Mouse (Mus musculus) cerebellum, adult 9-11 months (tissue): ENCODE measurements at regions not wholly inside any gene's neighbourhood (a gene's known extent, or its start where the extent isn't known, plus 50 kb on each side); places are given as distances from the start of the nearest gene placed in this dataset.

Experiments
- DNase-seq: peaks from one replicate; pipeline ENCODE4 v3.0.0; 2022

DNA sequence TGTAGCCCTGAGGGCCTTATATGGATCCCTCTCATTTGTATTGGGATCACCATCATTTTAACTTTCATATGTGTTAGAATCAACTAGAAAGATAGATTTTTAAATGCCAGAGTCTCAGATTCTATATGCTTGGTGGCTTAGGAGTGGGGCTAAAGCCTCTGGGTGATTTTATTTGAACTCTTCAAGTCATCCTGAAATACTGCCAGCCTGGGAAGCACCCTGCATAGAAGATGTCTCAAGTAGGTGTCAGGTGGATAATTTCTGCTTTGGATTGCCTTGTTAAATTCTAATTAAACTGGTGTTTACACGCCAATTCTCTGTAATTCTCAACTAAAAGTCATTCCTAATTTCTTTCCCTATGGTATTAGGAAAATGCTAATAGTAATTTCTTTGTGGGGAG lies 4154.0 kb downstream of the 9330182O14Rik start:
- DNase-seq: peak; percentile 23

DNA sequence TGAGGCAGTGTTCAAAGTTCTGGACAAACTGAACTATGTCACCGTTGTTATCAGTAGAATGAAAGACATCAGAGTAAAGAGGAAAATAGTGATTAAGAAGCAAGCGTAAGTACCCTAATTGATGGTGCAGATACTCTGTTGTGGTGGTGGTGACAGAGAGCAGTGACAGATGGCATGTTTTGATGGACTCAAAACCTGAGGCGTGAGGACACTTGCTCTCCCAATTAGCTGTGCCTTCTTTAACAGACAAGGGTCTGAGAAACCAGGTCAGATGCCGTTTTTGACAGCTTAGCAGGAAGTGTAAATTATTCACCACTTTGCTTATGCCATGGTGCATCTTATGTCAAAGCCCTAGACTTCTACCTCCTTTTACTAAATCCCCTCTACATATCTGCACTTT lies 4154.5 kb downstream of the 9330182O14Rik start:
- peak; percentile 39 for DNase-seq

DNA sequence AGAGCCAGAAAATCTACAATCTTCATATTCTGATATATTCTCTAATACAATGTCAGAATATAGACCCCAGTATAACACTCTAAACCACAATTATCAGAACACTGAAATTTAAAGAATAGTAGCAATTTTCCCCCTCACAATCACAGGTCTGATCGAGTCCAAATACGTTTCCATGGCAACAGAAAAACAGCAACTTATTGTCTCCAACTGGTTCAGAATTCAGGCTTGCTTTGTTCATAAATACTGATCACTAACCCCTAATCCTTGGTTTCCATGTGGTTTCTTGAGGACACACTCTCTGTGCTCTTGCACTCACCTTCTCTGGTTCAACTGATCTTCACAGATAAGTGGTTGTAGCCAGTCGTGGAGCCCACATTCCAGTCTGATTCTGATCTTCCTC lies 4167.3 kb downstream of the 9330182O14Rik start:
- DNase-seq: no peak

DNA sequence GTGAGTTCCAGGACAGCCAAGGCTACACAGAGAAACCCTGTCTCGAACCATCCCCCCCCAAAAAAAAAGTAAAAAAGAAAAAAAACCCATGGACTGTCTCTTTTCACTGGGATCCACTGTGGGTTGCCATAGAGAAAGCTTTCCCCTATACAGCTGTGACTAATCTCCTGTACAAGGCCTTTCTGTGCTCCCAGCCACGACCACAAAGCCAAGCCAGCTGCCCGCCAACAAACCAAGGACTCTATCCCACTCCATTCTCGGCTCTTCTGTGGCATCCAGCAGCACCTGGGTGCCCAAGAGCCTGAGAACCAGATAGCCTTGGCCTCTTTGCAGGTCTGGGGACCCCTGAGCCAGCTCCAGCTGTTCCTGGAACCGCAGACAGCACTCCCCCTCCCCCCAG lies 4176.7 kb downstream of the 9330182O14Rik start:
- no peak for DNase-seq

DNA sequence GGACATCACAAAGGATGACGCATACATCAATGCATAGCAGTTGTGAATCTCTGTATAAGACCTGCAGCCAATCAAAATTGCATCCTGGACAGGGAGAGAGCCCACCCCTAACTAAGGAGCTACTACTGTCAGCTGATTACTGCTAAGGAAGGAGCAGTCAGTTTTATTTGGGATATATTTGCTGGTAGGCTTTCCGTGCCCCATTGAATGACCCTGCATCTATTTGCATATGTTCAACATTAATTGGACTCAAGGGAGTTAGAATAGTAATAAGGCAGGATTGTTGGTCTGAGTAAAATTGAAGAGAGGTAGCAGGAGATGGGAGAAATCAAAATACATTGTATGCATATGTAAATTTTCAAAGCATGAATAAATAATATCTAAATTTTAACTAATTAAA lies 4179.1 kb downstream of the 9330182O14Rik start:
- no peak for DNase-seq
